Mouse (Mus musculus) olfactory bulb, adult 2 months (tissue): ENCODE results near the gene Sp140.

ENCODE experiments used
- CTCF ChIP-seq: fragments of 200-500 bp; IDR thresholded peaks from 2 replicates; pipeline ENCODE4 v1.5.1; 2012; ENCODE audit warnings: low read depth, mild to moderate bottlenecking, low read length, moderate library complexity; ENCODE audit not compliant: insufficient read depth
- POLR2A ChIP-seq: fragments of 200-500 bp; IDR thresholded peaks from 2 replicates; pipeline ENCODE4 v1.6.1; 2012; ENCODE audit warnings: mild to moderate bottlenecking, low read depth, low read length, moderate library complexity; ENCODE audit not compliant: insufficient read depth

GRCm38 (mm10) chr1:85693280-85693679 is 93.1 kb downstream of the Sp140 start:
- TF ChIP-seq CTCF (no peak), POLR2A (no peak)
